Mouse (Mus musculus) neural tube, embryonic 13.5 days (tissue): Measurements from ENCODE around the gene Med31. TPM values are rescaled to one million over a fixed set of nuclear protein-coding genes. Genes with fewer than 3 reads are reported as not detected.

Experiments
- polyA plus RNA-seq: library from polyadenylated mRNA; unstranded; fragments of >200 nt; fragmentation: Nextera tagmentation; extraction: Ambion mirVana; gene quantifications from 2 replicates; pipeline ENCODE4 v1.2.1, GENCODE M21; 2015

Med31 gene
- polyA plus RNA-seq, 1 experiment from 2014 or later, result 66.5 TPM

Other genes starting within 250 kb of the Med31 start
- gene Aipl1, start 178.1 kb downstream of the Med31 start, polyA plus RNA-seq, result 0.32 and 0.39 TPM in 2 replicates
- 31.2 and 37.8 TPM in 2 replicates for gene Pimreg, start 173.6 kb downstream of the Med31 start, polyA plus RNA-seq
- gene Pitpnm3, start 79.8 kb downstream of the Med31 start, polyA plus RNA-seq, result 1.8 and 2.1 TPM in 2 replicates
- gene Gm43951, start 8.8 kb downstream of the Med31 start, polyA plus RNA-seq, result 0.75 and 0.79 TPM in 2 replicates
- 17.8 and 19.9 TPM in 2 replicates for gene 4933427D14Rik, start 8.1 kb downstream of the Med31 start, polyA plus RNA-seq
- gene Txndc17, start 8.0 kb downstream of the Med31 start, polyA plus RNA-seq, result 169 and 198 TPM in 2 replicates
- gene Slc13a5, start 51.6 kb upstream of the Med31 start, polyA plus RNA-seq, result 0.61 and 0.96 TPM in 2 replicates
- gene Xaf1, start 86.0 kb upstream of the Med31 start, polyA plus RNA-seq, result 2.3 and 2.4 TPM in 2 replicates
- gene Fbxo39, start 98.9 kb upstream of the Med31 start, polyA plus RNA-seq, result not detected in 2 replicates
- gene Tekt1, start 146.8 kb upstream of the Med31 start, polyA plus RNA-seq, result 7.0 and 7.3 TPM in 2 replicates
- 8.9 and 10.5 TPM in 2 replicates for gene Smtnl2, start 196.1 kb upstream of the Med31 start, polyA plus RNA-seq
- not detected in 2 replicates for gene Ggt6, start 219.9 kb upstream of the Med31 start, polyA plus RNA-seq
- 69.6 and 80.7 TPM in 2 replicates for gene Mybbp1a, start 225.8 kb upstream of the Med31 start, polyA plus RNA-seq